Mouse (Mus musculus): ENCODE results near the gene 6030468B19Rik.

DNA sequence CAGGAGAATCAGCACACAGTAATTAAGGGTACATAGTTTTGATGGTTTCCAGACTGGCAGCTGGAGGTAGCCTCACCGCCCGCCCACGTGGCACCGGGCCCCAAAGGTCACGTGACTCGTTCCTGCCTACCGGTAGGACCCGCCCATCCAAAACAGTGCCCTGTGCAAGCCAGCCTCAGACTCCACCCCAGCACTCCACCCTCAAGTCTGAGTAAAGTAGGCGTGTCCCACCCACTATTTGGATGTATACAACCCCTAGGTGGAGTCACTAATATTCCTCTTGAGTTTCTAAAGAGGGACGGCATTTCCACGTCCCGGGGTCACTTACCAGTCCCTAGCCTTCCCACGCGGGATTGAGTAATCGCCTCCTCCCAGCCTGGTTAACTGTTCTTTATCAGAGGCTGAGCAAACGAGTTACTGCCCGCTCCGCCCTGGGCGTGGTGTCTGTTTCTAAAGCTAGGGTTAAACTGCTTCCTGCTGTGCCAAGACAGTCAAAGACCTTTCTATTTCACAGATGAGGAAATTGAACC lies 16.8 kb upstream of the 6030468B19Rik start:
- TF ChIP-seq CTCF (conservative IDR thresholded peaks at IDR 0.05; ENCODE audit: low read length) (no peak), POU5F1 (IDR thresholded peaks at IDR 0.05; ENCODE audit: borderline replicate concordance, low read length) (no peak), NANOG (IDR thresholded peaks at IDR 0.05; ENCODE audit: borderline replicate concordance, low read length) (no peak)
